Mouse (Mus musculus): ENCODE measurements around the gene Epha2.

Gene Epha2

GRCm38 (mm10) chr4:141301116-141301553, at the start of gene Epha2:
Epha2 (plus strand) TSS chr4:141301240.
- ChIA-PET POLR2A (interaction anchor here (0.8 to 38.3 kb wide), 17 partner anchors 8 to 309 kb away, joined by 3 to 1926 read pairs (median 11); no protein-coding TSS in a partner anchor), CTCF (interaction anchor here in 2 of 4 experiments (0.6 to 0.8 kb wide), 2 partner anchors 9 to 28 kb away, joined by 3 to 4 read pairs; no protein-coding TSS in a partner anchor)

GRCm38 (mm10) chr4:141252641-141253040, 48.4 kb upstream of the Epha2 start:
- POLR2A ChIA-PET = interaction anchor here in 2 of 4 experiments (0.7 to 1.0 kb wide), 6 partner anchors 9 to 177 kb away, joined by 3 to 5 read pairs (median 3); partner anchors contain the start of gene Arhgef19 (in 1 of the 2)
- CTCF ChIA-PET = interaction anchor here in 2 of 4 experiments (0.6 to 1.6 kb wide), 4 partner anchors 10 to 524 kb away, joined by 3 to 19 read pairs (median 4); no protein-coding TSS in a partner anchor

GRCm38 (mm10) chr4:141254234-141254633, 46.8 kb upstream of the Epha2 start:
- CTCF ChIA-PET = interaction anchor here in 3 of 4 experiments (0.5 to 1.6 kb wide), 9 partner anchors 13 to 402 kb away, joined by 3 to 15 read pairs (median 3); no protein-coding TSS in a partner anchor
- POLR2A ChIA-PET = interaction anchor here in 3 of 4 experiments (0.9 to 45.2 kb wide), 11 partner anchors 12 to 176 kb away, joined by 3 to 1926 read pairs (median 3); partner anchors contain the start of gene Epha2 (in 1 of the 3)

GRCm38 (mm10) chr4:141257440-141257839, 43.6 kb upstream of the Epha2 start:
- ChIA-PET POLR2A (interaction anchor here in 2 of 4 experiments (0.5 to 45.2 kb wide), 14 partner anchors 9 to 308 kb away, joined by 3 to 1926 read pairs (median 4); partner anchors contain the start of gene Epha2 (in 1 of the 2)), CTCF (interaction anchor here in 3 of 4 experiments (0.5 to 2.6 kb wide), 24 partner anchors 9 to 192 kb away, joined by 3 to 16 read pairs (median 4); partner anchors contain the start of genes Fam131c (in 1 of the 3) and Fbxo42 (in 1 of the 3))

DNA sequence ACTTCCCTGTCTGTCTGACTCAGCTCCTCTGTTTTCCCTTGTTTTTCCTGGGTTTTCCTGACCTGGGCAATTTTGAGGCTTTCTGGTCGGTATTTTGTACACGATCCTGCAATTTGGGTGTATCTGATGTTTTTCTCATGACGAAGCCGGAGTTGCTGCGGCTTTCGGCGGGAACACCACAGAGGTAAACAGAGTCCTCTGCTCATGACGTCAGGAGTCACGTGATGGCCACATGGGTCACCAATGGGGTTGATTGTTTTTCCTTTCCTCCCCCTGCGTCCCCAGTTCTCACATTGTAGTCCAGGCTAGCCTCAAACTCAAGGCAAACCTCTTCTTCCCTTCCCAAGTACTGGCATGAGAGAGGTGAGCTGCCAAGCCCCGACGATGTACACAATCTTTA, 41.6 kb upstream of the Epha2 start:
- CTCF ChIA-PET = interaction anchor here in 3 of 4 experiments (0.6 to 3.3 kb wide), 7 partner anchors 11 to 104 kb away, joined by 3 to 13 read pairs (median 4); partner anchors contain the start of gene Arhgef19 (in 1 of the 3)

DNA sequence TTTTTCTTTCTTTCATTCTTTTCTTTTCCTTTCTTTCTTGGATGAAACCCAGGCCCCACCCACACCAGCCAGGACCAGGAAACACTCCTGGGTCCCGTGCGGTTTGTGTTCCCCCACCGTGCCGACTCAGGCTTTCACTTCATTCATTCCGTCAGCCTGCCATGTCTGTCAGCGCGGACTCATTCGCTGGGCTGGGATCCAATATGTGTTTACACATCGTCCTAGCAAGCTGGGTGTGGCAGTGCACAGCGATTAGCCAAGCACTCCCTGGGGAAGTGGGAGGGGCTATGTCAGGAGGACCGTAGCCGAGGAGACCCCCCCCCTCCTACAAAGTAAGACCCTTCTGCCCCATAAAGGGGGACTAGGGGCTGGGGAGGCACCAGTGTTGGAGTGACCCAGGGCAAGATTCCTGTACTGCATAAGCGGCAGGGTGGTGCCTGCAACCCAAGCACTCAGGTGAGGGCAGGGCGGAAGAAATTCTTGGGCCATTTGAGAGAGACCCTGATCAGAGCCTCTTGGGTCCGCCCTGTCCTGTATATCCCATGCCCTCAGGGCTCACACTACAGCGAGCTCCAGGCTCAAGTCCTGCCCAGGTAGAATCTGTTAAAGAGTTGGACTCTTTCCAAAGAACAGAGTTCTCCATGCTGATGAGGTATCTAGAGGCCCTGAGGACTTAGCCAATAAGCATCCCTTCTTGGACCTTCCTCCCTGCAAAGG, 40.9 kb upstream of the Epha2 start:
- ChIA-PET POLR2A (interaction anchor here in 2 of 4 experiments (0.7 to 45.2 kb wide), 18 partner anchors 11 to 180 kb away, joined by 3 to 1926 read pairs (median 5); partner anchors contain the start of genes Arhgef19 (in 1 of the 2), Epha2 (in 1 of the 2) and Fbxo42 (in 1 of the 2)), CTCF (interaction anchor here in 3 of 4 experiments (0.6 to 3.3 kb wide), 9 partner anchors 9 to 103 kb away, joined by 3 to 13 read pairs (median 4); partner anchors contain the start of gene Arhgef19 (in 1 of the 3))

More for the DNA sequence above, 41.6 kb upstream of the Epha2 start:
- POLR2A ChIA-PET = interaction anchor here in 2 of 4 experiments (0.7 to 45.2 kb wide), 18 partner anchors 9 to 180 kb away, joined by 3 to 1926 read pairs (median 4); partner anchors contain the start of genes Arhgef19 (in 1 of the 2), Epha2 (in 1 of the 2), Fam131c (in 1 of the 2) and Fbxo42 (in 1 of the 2)

DNA sequence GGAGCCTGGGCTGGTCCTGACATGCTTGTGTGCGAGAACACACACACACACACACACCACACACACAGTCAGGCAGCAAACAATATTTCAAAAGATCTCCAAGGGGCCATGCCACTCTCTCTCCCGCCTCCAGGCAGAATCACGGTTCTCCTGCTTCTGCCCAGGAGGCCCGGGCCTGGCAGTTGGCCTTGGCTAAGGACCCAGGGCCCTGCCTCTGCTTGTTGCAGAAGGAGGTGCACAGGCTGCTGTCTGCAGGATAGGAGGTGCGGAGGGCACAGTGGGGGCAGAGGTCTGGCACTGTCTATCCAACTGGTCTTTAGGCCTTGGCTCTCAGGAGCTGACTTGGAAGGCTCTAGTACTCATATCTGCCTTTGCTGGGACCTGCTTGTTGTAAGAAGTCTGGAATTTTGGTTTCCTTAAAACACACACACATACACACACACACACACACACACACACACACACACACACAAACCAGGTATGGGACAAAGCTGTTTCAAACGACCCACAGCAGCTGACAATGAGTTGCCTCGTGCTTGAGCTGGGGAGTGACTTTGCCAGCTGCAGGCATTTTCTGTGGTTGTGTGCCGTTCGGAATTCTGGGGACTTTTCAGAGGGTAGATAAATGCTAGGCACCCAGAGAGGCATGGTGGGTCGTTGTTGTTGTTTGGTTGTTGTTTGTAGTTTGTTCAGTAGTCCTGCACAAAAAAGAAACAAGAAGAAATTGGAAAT, 38.0 kb upstream of the Epha2 start:
- POLR2A ChIA-PET = interaction anchor here in 3 of 4 experiments (0.7 to 45.2 kb wide), 7 partner anchors 10 to 87 kb away, joined by 3 to 1926 read pairs (median 4); partner anchors contain the start of gene Epha2 (in 1 of the 3)
- CTCF ChIA-PET = interaction anchor here in 1 of 4 experiments (1.7 kb wide), 1 partner anchor 58 kb away, joined by 3 read pairs; no protein-coding TSS in a partner anchor

- ChIA-PET CTCF (interaction anchor here in 3 of 4 experiments (0.7 to 1.1 kb wide), 7 partner anchors 13 to 98 kb away, joined by 3 to 12 read pairs (median 4); no protein-coding TSS in a partner anchor), POLR2A (interaction anchor here (0.6 to 45.2 kb wide), 9 partner anchors 9 to 167 kb away, joined by 3 to 1926 read pairs (median 3); partner anchors contain the start of genes Epha2 (in 1 of the 4) and Fbxo42 (in 1 of the 4))
Observed at GRCm38 (mm10) chr4:141265979-141266637, 34.9 kb upstream of the Epha2 start.

GRCm38 (mm10) chr4:141267250-141267649, 33.8 kb upstream of the Epha2 start:
- ChIA-PET CTCF (interaction anchor here in 2 of 4 experiments (0.9 to 1.6 kb wide), 3 partner anchors 96 to 124 kb away, joined by 3 read pairs; no protein-coding TSS in a partner anchor), POLR2A (interaction anchor here in 2 of 4 experiments (0.8 to 45.2 kb wide), 5 partner anchors 12 to 94 kb away, joined by 3 to 1926 read pairs (median 3); partner anchors contain the start of gene Epha2 (in 1 of the 2))

DNA sequence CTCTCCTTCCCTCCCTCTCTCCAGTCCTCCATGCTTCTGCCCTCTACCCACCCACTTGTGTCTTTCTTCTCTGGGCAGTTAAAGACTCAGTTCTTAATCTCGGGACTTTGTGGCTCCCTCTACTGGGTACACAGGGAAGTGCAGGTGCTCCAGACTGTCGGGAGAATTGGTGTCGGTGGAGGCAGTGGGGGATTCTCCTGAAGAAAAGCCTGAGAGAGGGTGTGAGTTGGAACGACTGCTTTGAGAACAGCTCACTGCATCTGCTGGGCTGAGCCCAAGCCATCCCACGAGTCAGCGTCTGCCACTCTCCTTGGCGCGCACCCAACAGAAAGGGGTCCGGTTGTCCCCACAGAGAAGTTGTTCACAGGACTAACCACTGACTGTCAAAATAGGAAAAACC, 33.2 kb upstream of the Epha2 start:
- POLR2A ChIA-PET = interaction anchor here in 3 of 4 experiments (0.6 to 45.2 kb wide), 5 partner anchors 19 to 68 kb away, joined by 3 to 1926 read pairs (median 3); partner anchors contain the start of gene Epha2 (in 1 of the 3)
- CTCF ChIA-PET = interaction anchor here in 2 of 4 experiments (0.5 to 1.6 kb wide), 5 partner anchors 14 to 125 kb away, joined by 3 to 6 read pairs (median 3); no protein-coding TSS in a partner anchor

GRCm38 (mm10) chr4:141268350-141268749, 32.7 kb upstream of the Epha2 start:
- ChIA-PET POLR2A (interaction anchor here in 2 of 4 experiments (0.6 to 45.2 kb wide), 5 partner anchors 9 to 52 kb away, joined by 4 to 1926 read pairs (median 5); partner anchors contain the start of gene Epha2 (in 1 of the 2)), CTCF (interaction anchor here in 2 of 4 experiments (0.5 to 1.6 kb wide), 5 partner anchors 14 to 126 kb away, joined by 3 to 6 read pairs (median 3); no protein-coding TSS in a partner anchor)

DNA sequence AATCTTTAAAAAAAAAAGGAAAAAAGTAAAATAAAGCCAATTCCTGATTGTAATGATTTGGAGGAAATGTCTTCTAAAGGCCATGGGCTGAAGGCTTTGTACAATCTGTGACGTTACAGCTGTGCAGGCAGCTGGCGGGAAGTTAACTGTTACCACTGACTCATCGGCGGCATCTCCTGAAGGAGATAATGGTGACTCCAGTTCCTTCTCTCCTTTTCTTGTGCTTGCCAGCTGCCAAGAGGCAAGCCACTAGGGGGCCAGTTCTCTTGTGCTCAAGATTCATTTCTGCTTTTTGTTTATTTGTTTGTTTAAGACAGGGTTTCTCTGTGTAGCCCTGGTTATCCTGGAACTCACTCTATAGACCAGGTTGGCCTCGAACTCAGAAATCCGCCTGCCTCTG, 32.0 kb upstream of the Epha2 start:
- POLR2A ChIA-PET = interaction anchor here in 3 of 4 experiments (0.5 to 45.2 kb wide), 10 partner anchors 10 to 373 kb away, joined by 3 to 1926 read pairs (median 8); partner anchors contain the start of gene Epha2 (in 2 of the 3)
- CTCF ChIA-PET = interaction anchor here in 3 of 4 experiments (0.5 to 12.0 kb wide), 8 partner anchors 8 to 102 kb away, joined by 3 to 145 read pairs (median 5); no protein-coding TSS in a partner anchor

- ChIA-PET CTCF (interaction anchor here (0.5 to 12.0 kb wide), 34 partner anchors 8 to 348 kb away, joined by 3 to 145 read pairs (median 4); partner anchors contain the start of gene Tmem82 (in 1 of the 4)), POLR2A (interaction anchor here (0.5 to 45.2 kb wide), 35 partner anchors 9 to 303 kb away, joined by 3 to 1926 read pairs (median 6); partner anchors contain the start of genes Epha2 (in 2 of the 4) and Fam131c (in 1 of the 4))
Observed at GRCm38 (mm10) chr4:141270201-141270940, 30.7 kb upstream of the Epha2 start.

DNA sequence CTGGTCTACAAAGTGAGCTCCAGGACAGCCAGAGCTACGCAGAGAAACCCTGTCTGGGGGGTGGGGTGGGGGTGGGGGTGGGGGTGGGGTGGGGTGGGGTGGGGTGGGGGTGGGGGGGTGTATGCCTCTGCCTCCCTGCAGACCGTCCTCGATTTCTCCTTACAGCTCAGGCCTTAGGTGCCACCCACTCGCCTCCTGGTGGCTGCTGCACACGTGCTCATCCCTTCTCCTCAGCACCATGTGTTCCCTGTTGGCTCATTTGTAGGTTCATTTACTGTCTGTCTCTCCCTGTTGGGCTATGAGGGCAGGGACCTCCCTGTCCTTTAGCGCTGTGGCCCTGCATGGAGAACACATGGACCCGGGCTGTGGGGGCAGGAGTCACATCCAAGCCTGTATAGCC, 29.8 kb upstream of the Epha2 start:
- ChIA-PET CTCF (interaction anchor here (0.6 to 12.0 kb wide), 25 partner anchors 8 to 347 kb away, joined by 3 to 145 read pairs (median 3); partner anchors contain the start of gene Tmem82 (in 1 of the 4)), POLR2A (interaction anchor here in 3 of 4 experiments (0.6 to 45.2 kb wide), 27 partner anchors 8 to 298 kb away, joined by 3 to 1926 read pairs (median 10); partner anchors contain the start of genes Epha2 (in 2 of the 3) and Fam131c (in 1 of the 3))

DNA sequence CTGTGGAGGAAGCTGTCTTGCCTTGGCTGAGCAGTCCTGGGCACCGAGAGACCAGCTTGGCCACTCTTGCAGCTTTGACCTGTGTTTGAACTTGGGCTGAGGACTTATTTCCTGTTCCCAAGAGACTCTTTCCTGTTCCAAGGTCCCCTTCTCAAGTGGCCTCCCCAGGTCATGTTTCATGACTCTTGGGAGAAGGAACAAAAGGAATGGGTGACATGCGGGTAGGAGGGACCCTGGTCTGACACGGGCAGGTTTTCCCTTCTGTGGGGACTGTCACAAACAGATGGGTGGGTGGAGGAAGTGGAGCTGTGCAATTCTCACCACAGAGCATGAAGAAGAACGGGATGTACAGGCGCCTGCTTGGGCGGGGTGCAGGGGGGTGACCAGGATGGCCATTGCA, 29.3 kb upstream of the Epha2 start:
- POLR2A ChIA-PET = interaction anchor here in 3 of 4 experiments (1.0 to 45.2 kb wide), 19 partner anchors 8 to 298 kb away, joined by 3 to 1926 read pairs (median 11); partner anchors contain the start of genes Epha2 (in 2 of the 3) and Fam131c (in 1 of the 3)
- CTCF ChIA-PET = interaction anchor here in 3 of 4 experiments (0.6 to 12.0 kb wide), 17 partner anchors 12 to 125 kb away, joined by 3 to 145 read pairs (median 3); no protein-coding TSS in a partner anchor

All from embryonic stem cell, embryonic (primary cell).